Mouse (Mus musculus): ENCODE data around the gene Nfkbil1.

- TF ChIP-seq CTCF (IDR thresholded peaks at IDR 0.05; ENCODE audit: low read depth) (no peak), EP300 (IDR thresholded peaks at IDR 0.05; ENCODE audit: low read depth) (no peak)
Observed at GRCm38 (mm10) chr17:35253293-35254093, 17.9 kb upstream of the Nfkbil1 start.
